Mouse (Mus musculus) MEL (cell line): ENCODE measurements around the gene Sez6.

Experiments
- BHLHE40 ChIP-seq: IDR thresholded peaks from 2 replicates; pipeline ENCODE4 v1.6.1; 2012; ENCODE audit warnings: low read depth, mild to moderate bottlenecking, inconsistent platforms, low read length, improper control_type of control experiment, borderline replicate concordance
- CHD1 ChIP-seq: IDR thresholded peaks from 2 replicates; pipeline ENCODE4 v1.6.1; 2012; ENCODE audit warnings: low read depth, mild to moderate bottlenecking, inconsistent platforms, low read length, improper control_type of control experiment
- KAT2A ChIP-seq: conservative IDR thresholded peaks from 2 replicates; pipeline ENCODE4 v1.6.1; 2012; ENCODE audit warnings: low read depth, low read length, improper control_type of control experiment, inconsistent platforms
- USF2 ChIP-seq, 2 experiments: IDR thresholded peaks; 2 replicates each; pipeline ENCODE4 v1.6.1; 2011 to 2012; ENCODE audit warnings: improper control_type of control experiment in 2 of 2, low read length in 2 of 2, borderline replicate concordance in 1 of 2, inconsistent platforms in 1 of 2, low read depth in 1 of 2, mild to moderate bottlenecking in 1 of 2; ENCODE audit not compliant: insufficient read depth in 1 of 2

- no peak for TF ChIP-seq KAT2A
- TF ChIP-seq CHD1: no peak
- TF ChIP-seq USF2 (IDR thresholded peaks at IDR 0.05; ENCODE audit: borderline replicate concordance in 1 of 2, insufficient read depth in 1 of 2, low read depth in 1 of 2, low read length in 2 of 2): no peak
- TF ChIP-seq BHLHE40: no peak
Observed at GRCm38 (mm10) chr11:77989071-77989690, 58.6 kb downstream of the Sez6 start.
